Mouse (Mus musculus) frontal cortex, adult 2 months (tissue): Measurements from ENCODE around the gene Itpkc. TPM values are rescaled to one million over a fixed set of nuclear protein-coding genes. Genes with fewer than 3 reads are reported as not detected.

Experiments
- DNase-seq, 2 experiments: peaks; one replicate each; pipeline ENCODE4 v3.0.0; 2022; ENCODE audit warnings: low spot score in 1 of 2; ENCODE audit errors: extremely low spot score in 1 of 2
- polyA plus RNA-seq: library from polyadenylated mRNA; depleted of rRNA; stranded (reverse); fragments of >200 nt; gene quantifications from 2 replicates; pipeline ENCODE4 v1.2.3, GENCODE M21; 2012

Itpkc gene
- polyA plus RNA-seq, 1 experiment: 6.7 TPM

- DNase-seq: no peak
These were observed 10.1 kb upstream of the Itpkc start for GRCm38 (mm10) chr7:27238568-27238967.

GRCm38 (mm10) chr7:27237527-27237926 is 9.1 kb upstream of the Itpkc start:
- DNase-seq: no peak

- no peak for DNase-seq
These were observed 7.3 kb upstream of the Itpkc start for GRCm38 (mm10) chr7:27235726-27236125.

- no peak for DNase-seq
These were observed 4.8 kb upstream of the Itpkc start for GRCm38 (mm10) chr7:27233300-27233699.

- DNase-seq: peak; percentile 89 to 92
These were observed 4.4 kb upstream of the Itpkc start, which contains the start of gene Coq8b for GRCm38 (mm10) chr7:27232781-27233281. Gene Coq8b (plus strand): TSS chr7:27233023.

GRCm38 (mm10) chr7:27231693-27232331 is 3.4 kb upstream of the Itpkc start:
- peak; percentile 83 to 84 for DNase-seq

- no peak for DNase-seq
These were observed 2.3 kb upstream of the Itpkc start for GRCm38 (mm10) chr7:27230781-27231180.

- DNase-seq: no peak
These were observed 404 bp upstream of the Itpkc start for GRCm38 (mm10) chr7:27228865-27229264.

GRCm38 (mm10) chr7:27227676-27228075 is 785 bp downstream of the Itpkc start:
- DNase-seq: peak in 1 of 2 experiments; percentile 12

GRCm38 (mm10) chr7:27227276-27227675 is 1.2 kb downstream of the Itpkc start:
- DNase-seq: no peak

GRCm38 (mm10) chr7:27224877-27225575 is 3.4 kb downstream of the Itpkc start:
- peak; percentile 25 to 69 for DNase-seq

- no peak for DNase-seq
These were observed 5.9 kb downstream of the Itpkc start for GRCm38 (mm10) chr7:27222538-27222937.

- DNase-seq: no peak
These were observed 6.5 kb downstream of the Itpkc start for GRCm38 (mm10) chr7:27221939-27222338.

GRCm38 (mm10) chr7:27219937-27220336 is 8.5 kb downstream of the Itpkc start:
- DNase-seq: no peak

GRCm38 (mm10) chr7:27218586-27218985 is 9.9 kb downstream of the Itpkc start:
- peak in 1 of 2 experiments; percentile 27 for DNase-seq

- no peak for DNase-seq
These were observed 15.8 kb downstream of the Itpkc start for GRCm38 (mm10) chr7:27212626-27213025.

GRCm38 (mm10) chr7:27203730-27204449 is 24.6 kb downstream of the Itpkc start:
- DNase-seq: no peak

GRCm38 (mm10) chr7:27198779-27199178 is 29.7 kb downstream of the Itpkc start:
- DNase-seq: no peak

- DNase-seq: no peak
These were observed 30.1 kb downstream of the Itpkc start for GRCm38 (mm10) chr7:27198355-27198754.

- no peak for DNase-seq
These were observed 30.8 kb downstream of the Itpkc start for GRCm38 (mm10) chr7:27197634-27198033.

- DNase-seq: no peak
These were observed 31.3 kb downstream of the Itpkc start for GRCm38 (mm10) chr7:27197136-27197535.
